Mouse (Mus musculus) limb, embryonic 11.5 days (tissue): ENCODE measurements around the gene Ifna2. TPM values are rescaled to one million over a fixed set of nuclear protein-coding genes. Genes with fewer than 3 reads are reported as not detected.
A peak's percentile ranks its signal among the peaks of the same experiment; 100 is the strongest.

ENCODE experiments used
- ATAC-seq: fragments of 200-750 bp; cut with Nextera tagmentation; 2 replicates; pipeline ENCODE4 v1.8.0; 2017; ENCODE audit warnings: low read depth; ENCODE audit not compliant: insufficient number of reproducible peaks, low FRiP score, low TSS enrichment
- DNase-seq: peaks from one replicate; pipeline ENCODE4 v3.0.0-alpha.2; 2015; ENCODE audit warnings: low spot score
- H3K27ac ChIP-seq: fragments of 300-500 bp; sonication (generic); replicated peaks from 2 replicates; pipeline ENCODE4 v1.5.1; 2014; ENCODE audit warnings: low read depth, mild to moderate bottlenecking, low read length
- H3K27me3 ChIP-seq: fragments of 300-500 bp; sonication (generic); 2 replicates; pipeline ENCODE4 v1.6.1; 2014; ENCODE audit warnings: mild to moderate bottlenecking, low read length, mixed read lengths; ENCODE audit not compliant: control insufficient read depth, insufficient read depth
- H3K36me3 ChIP-seq: fragments of 300-500 bp; sonication (generic); 2 replicates; pipeline ENCODE4 v1.6.1; 2014; ENCODE audit warnings: mild to moderate bottlenecking, low read length, moderate library complexity, mixed read lengths; ENCODE audit not compliant: control insufficient read depth, insufficient read depth
- H3K4me1 ChIP-seq: fragments of 300-500 bp; sonication (generic); 2 replicates; pipeline ENCODE4 v1.6.1; 2014; ENCODE audit warnings: low read length, mixed read lengths; ENCODE audit not compliant: control insufficient read depth, insufficient read depth
- H3K4me2 ChIP-seq: fragments of 300-500 bp; sonication (generic); 2 replicates; pipeline ENCODE4 v1.6.1; 2014; ENCODE audit warnings: low read depth, mild to moderate bottlenecking, moderate library complexity; ENCODE audit not compliant: severe bottlenecking
- H3K4me3 ChIP-seq: fragments of 300-500 bp; sonication (generic); 2 replicates; pipeline ENCODE4 v1.5.1; 2014; ENCODE audit warnings: low read depth, low read length
- H3K9ac ChIP-seq: fragments of 300-500 bp; sonication (generic); 2 replicates; pipeline ENCODE4 v1.6.1; 2014; ENCODE audit warnings: mild to moderate bottlenecking, low read length
- H3K9me3 ChIP-seq: fragments of 300-500 bp; sonication (generic); 2 replicates; pipeline ENCODE4 v1.6.1; 2016; ENCODE audit warnings: low read length; ENCODE audit not compliant: control insufficient read depth
- WGBS: fragments of 180-500 bp; shearing (Covaris S2); extraction: QIAGEN DNeasy Blood & Tissue Kit; methylation state at CpG from one replicate; pipeline ENCODE4 v1.1.7; 2014; 5-methylcytosine and 5-hydroxymethylcytosine counted together
- polyA plus RNA-seq: library from polyadenylated mRNA; unstranded; fragments of >200 nt; fragmentation: Nextera tagmentation; extraction: Ambion mirVana; gene quantifications from 2 replicates; pipeline ENCODE4 v1.2.1, GENCODE M21; 2014

Ifna2 gene
- polyA plus RNA-seq, 1 experiment from 2014 or later, result not detected

- WGBS, result 23% methylated on average over 11 of the region's 11 CpGs
- Histone ChIP-seq H3K27ac (no peak overlapping the region), H3K9ac (no peak overlapping the region)
These were observed 42.5 kb downstream of the Ifna2 start for GRCm38 (mm10) chr4:88641077-88641831.

GRCm38 (mm10) chr4:88640704-88641076 is 43.0 kb downstream of the Ifna2 start:
- Histone ChIP-seq H3K27ac (no peak overlapping the region), H3K4me1 (no peaks in the 10 kb centered on the region), H3K4me3 (no peak overlapping the region; the same call in 1 of the 2 replicates), H3K27me3 (no peaks in the 10 kb centered on the region), H3K36me3 (no peaks in the 10 kb centered on the region), H3K4me2 (peak overlapping the region; percentile 19; the same call in 1 of the 2 replicates), H3K9ac (no peak overlapping the region), H3K9me3 (no peaks in the 10 kb centered on the region)
- no peak for DNase-seq
- ATAC-seq, result no peak
- WGBS, result 72% methylated on average over 8 of the region's 8 CpGs

More at GRCm38 (mm10) chr4:88641077-88641831, 42.5 kb downstream of the Ifna2 start:
- Histone ChIP-seq H3K27me3 (no peaks in the 10 kb centered on the region), H3K4me1 (no peaks in the 10 kb centered on the region), H3K4me2 (no peak overlapping the region), H3K9me3 (no peaks in the 10 kb centered on the region), H3K36me3 (no peaks in the 10 kb centered on the region), H3K4me3 (no peak overlapping the region; the same call in 1 of the 2 replicates)
- DNase-seq (peak; percentile 99), ATAC-seq (peak; percentile 93)

GRCm38 (mm10) chr4:88634311-88634710 is 49.4 kb downstream of the Ifna2 start, which contains the start of gene C87499:
Gene C87499, minus strand, starts transcription at chr4:88634411.
- no peak within 1 kb of the TSS for H3K27ac ChIP-seq
- no peaks in the 10 kb centered on the region for H3K9me3 ChIP-seq
- ATAC-seq, result no peak
- H3K36me3 ChIP-seq, result no peaks in the 10 kb centered on the region
- H3K4me3 ChIP-seq, result no peak within 1 kb of the TSS
- H3K4me2 ChIP-seq, result no peak within 1 kb of the TSS
- 96% methylated on average over 4 of the region's 4 CpGs for WGBS
- no peak for DNase-seq
- no peaks in the 10 kb centered on the region for H3K4me1 ChIP-seq
- no peak within 1 kb of the TSS for H3K9ac ChIP-seq
- H3K27me3 ChIP-seq, result no peaks in the 10 kb centered on the region

Other genes starting within 250 kb of the Ifna2 start
- gene Hacd4, start 245.0 kb downstream of the Ifna2 start, polyA plus RNA-seq, result 3.4 and 3.5 TPM in 2 replicates
- not detected in 2 replicates for gene Ifnb1, start 161.1 kb downstream of the Ifna2 start, polyA plus RNA-seq
- not detected in 2 replicates for gene Ifna15, start 125.7 kb downstream of the Ifna2 start, polyA plus RNA-seq
- not detected in 2 replicates for gene Ifna14, start 112.1 kb downstream of the Ifna2 start, polyA plus RNA-seq
- not detected in 2 replicates for gene Ifna9, start 91.5 kb downstream of the Ifna2 start, polyA plus RNA-seq
- gene Ifna12, start 80.5 kb downstream of the Ifna2 start, polyA plus RNA-seq, result not detected in 2 replicates
- gene C87499, start 49.5 kb downstream of the Ifna2 start, polyA plus RNA-seq, result not detected in 2 replicates
- gene Ifna13, start 39.5 kb downstream of the Ifna2 start, polyA plus RNA-seq, result not detected in 2 replicates
- gene Ifna16, start 7.0 kb downstream of the Ifna2 start, polyA plus RNA-seq, result not detected in 2 replicates
- gene Ifnab, start 7.4 kb upstream of the Ifna2 start, polyA plus RNA-seq, result not detected in 2 replicates
- gene Gm26566, start 37.9 kb upstream of the Ifna2 start, polyA plus RNA-seq, result 0.81 and 1.5 TPM in 2 replicates
- 139 and 140 TPM in 2 replicates for gene Klhl9, start 38.6 kb upstream of the Ifna2 start, polyA plus RNA-seq
- gene Gm13271, start 71.0 kb upstream of the Ifna2 start, polyA plus RNA-seq, result not detected in 2 replicates
- 0.13 TPM in 1 of 2 replicates, not detected in the other for gene Gm13283, start 76.2 kb upstream of the Ifna2 start, polyA plus RNA-seq
- 0.38 TPM in 1 of 2 replicates, not detected in the other for gene Gm13290, start 89.9 kb upstream of the Ifna2 start, polyA plus RNA-seq
- not detected in 2 replicates for gene Gm13289, start 93.0 kb upstream of the Ifna2 start, polyA plus RNA-seq
- not detected in 2 replicates for gene Gm13272, start 95.9 kb upstream of the Ifna2 start, polyA plus RNA-seq
- not detected in 2 replicates for gene Ifnz, start 98.2 kb upstream of the Ifna2 start, polyA plus RNA-seq
- not detected in 2 replicates for gene Gm13276, start 101.8 kb upstream of the Ifna2 start, polyA plus RNA-seq
- gene Gm13277, start 104.7 kb upstream of the Ifna2 start, polyA plus RNA-seq, result not detected in 2 replicates
- not detected in 2 replicates for gene Gm13278, start 107.6 kb upstream of the Ifna2 start, polyA plus RNA-seq
- gene Gm13275, start 110.6 kb upstream of the Ifna2 start, polyA plus RNA-seq, result not detected in 2 replicates
- gene Gm13279, start 113.5 kb upstream of the Ifna2 start, polyA plus RNA-seq, result not detected in 2 replicates
- 1.1 and 1.4 TPM in 2 replicates for gene Gm13285, start 115.8 kb upstream of the Ifna2 start, polyA plus RNA-seq
- not detected in 2 replicates for gene Gm13287, start 119.3 kb upstream of the Ifna2 start, polyA plus RNA-seq
- not detected in 2 replicates for gene Gm13288, start 121.6 kb upstream of the Ifna2 start, polyA plus RNA-seq
- not detected in 2 replicates for gene Ifna7, start 132.3 kb upstream of the Ifna2 start, polyA plus RNA-seq
- gene Ifna11, start 136.0 kb upstream of the Ifna2 start, polyA plus RNA-seq, result not detected in 2 replicates
- gene Ifna6, start 143.5 kb upstream of the Ifna2 start, polyA plus RNA-seq, result not detected in 2 replicates
- gene Ifna5, start 151.6 kb upstream of the Ifna2 start, polyA plus RNA-seq, result not detected in 2 replicates
- not detected in 2 replicates for gene Ifna4, start 157.9 kb upstream of the Ifna2 start, polyA plus RNA-seq
- not detected in 2 replicates for gene Ifna1, start 166.2 kb upstream of the Ifna2 start, polyA plus RNA-seq
- gene Ifne, start 196.3 kb upstream of the Ifna2 start, polyA plus RNA-seq, result not detected in 2 replicates